Mouse (Mus musculus): ENCODE data around the gene Me3.

Gene Me3

DNA sequence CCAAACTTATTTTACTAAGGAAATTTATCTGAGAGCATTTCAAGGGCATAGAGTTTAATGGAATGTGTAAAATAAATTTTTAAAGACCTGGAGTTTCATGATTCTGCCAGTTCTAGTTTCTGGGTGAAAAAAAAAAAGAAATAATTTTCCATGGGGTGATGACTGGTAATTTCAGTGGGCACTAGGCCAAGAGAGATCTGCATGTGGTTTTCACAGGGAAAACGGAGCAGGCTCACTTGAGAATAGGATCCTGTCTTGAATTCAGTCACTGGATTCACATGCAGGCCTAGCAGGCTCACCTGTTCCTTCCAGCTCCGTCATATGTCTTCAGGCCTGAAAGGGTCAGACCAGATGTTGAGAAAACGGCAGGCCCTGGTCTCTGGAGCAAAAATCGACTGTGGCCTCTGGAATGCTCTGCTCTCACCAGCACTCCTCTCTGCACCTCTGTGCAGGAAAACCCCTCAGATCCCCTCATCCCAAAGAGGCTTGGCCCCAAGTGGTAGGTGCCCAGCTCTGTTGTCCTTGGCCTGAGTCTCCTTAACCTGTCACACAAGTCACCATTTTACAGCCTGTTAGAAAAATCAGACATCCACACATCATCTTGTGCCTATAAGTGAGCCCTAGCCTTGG, 196.4 kb downstream of the Me3 start:
- in situ Hi-C loops (cut with MseI, MboI) = no loop called here

DNA sequence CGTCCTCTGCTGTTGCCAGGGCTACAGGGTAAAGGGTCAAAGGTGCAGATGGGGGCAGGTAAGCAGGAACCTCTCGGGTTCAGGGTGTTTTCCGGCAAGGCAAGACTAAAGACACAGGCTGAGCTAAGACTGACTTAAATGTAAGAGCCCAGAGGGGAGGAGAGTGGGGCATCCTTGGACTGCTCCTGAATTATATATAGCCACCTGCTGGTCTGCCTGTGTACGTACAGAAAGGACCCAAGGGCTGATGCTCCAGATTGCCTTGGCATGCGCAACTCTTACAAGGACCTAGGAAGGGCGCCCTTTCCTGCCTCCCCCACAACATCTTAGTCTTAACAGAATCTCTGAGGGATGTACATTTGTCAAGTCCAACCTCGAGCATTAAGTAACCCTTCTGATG, 197.0 kb downstream of the Me3 start:
- in situ Hi-C loops (cut with MseI, MboI) = no loop called here

DNA sequence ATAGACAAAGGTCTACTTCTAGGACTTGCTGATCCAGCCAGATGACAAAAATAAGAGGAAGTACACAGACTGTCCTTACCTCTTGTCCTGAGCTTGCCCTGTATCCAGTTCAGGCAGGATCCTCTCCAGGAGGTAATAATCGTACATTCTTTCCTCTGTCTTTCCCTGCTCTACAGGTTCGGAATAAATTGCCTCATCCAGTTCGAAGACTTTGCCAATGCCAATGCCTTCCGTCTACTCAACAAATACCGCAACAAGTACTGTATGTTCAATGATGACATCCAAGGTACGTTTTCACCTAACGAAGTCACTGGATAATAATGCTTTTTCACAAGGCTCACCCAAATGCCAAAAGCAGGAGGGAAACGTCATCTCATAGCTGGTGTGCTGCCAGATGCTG, 201.3 kb downstream of the Me3 start:
- in situ Hi-C loops (cut with MseI, MboI) = no loop called here

DNA sequence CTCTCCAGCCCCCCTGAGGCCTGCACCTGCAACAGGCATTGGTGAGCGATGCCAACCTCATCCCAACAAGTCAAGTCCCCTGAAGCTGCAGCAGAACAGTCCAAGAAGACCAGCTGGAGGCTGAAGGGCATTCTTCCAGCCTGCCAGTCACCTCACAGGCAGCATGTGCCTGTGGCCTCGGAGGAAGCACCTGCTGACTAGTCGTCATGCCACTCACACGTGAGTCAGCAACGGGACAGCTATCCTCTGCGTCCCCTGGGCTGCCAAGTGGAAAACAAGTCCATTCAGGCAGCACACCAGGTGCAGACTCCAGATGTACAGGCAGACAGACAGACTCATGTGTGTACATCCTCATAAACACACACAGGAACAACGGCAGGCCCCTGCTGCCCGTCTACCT, 203.4 kb downstream of the Me3 start:
- in situ Hi-C loops (cut with MseI, MboI) = no loop called here

DNA sequence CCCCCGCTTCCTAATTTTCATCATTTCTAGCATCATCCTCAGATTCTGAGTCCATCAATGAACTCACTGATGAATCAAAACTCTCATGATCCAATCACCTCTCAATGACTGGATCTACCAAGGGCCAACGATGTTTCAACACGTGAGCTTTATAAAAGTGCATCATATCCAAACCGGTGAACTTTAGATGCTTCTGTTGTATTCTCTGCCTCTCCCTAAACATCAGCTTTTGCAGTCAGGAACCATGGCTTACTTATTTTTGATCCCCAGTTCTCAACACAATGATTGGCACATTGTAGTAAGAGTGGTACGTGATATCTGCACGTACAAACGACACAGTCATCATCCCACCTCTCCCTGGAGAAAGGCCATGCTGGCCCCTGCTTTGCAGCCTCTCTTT, 204.5 kb downstream of the Me3 start:
- in situ Hi-C loops (cut with MseI, MboI) = no loop called here

DNA sequence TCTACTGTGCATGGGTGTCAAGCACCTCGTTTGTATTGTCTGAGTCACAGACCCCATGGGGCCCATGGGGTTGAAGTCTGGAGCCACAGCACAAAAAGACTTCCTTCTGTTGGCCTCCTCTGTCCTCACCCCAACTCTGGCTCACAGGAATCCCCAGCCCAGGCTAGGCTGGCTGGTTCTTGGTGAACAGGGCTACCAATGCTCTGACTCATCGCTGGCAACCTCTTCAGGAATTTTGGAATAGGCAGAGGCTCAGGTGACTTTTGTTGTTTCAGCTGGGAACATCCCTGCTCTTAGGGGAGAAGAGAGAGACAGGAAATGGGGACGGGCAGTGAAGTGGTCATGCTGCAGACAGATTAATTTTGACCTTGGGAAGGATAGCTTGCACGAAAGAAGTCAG, 205.6 kb downstream of the Me3 start:
- in situ Hi-C loops (cut with MseI, MboI) = no loop called here

DNA sequence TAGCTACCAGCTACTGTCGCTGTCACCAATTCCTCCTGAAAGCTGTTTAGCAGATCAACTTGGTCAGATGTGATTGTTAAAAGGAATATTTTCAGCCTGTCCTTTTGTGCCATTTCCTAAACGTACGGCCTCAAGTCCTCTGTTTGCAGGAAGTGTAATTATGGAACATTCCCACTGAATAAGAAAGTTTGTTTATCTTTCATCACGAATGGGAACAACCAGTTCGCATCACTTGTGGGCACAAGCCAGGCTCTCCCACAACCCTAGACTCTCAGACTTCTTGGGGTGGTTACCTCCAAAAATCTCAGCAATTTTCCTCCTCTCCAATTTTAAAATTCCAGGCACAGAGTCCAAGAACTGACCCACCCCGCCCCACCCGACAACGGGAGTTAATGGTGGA, 207.5 kb downstream of the Me3 start:
- in situ Hi-C loops (cut with MseI, MboI) = loop anchor here (10.0 kb wide), 2 partner anchors 135 to 335 kb away; no protein-coding TSS in a partner anchor

DNA sequence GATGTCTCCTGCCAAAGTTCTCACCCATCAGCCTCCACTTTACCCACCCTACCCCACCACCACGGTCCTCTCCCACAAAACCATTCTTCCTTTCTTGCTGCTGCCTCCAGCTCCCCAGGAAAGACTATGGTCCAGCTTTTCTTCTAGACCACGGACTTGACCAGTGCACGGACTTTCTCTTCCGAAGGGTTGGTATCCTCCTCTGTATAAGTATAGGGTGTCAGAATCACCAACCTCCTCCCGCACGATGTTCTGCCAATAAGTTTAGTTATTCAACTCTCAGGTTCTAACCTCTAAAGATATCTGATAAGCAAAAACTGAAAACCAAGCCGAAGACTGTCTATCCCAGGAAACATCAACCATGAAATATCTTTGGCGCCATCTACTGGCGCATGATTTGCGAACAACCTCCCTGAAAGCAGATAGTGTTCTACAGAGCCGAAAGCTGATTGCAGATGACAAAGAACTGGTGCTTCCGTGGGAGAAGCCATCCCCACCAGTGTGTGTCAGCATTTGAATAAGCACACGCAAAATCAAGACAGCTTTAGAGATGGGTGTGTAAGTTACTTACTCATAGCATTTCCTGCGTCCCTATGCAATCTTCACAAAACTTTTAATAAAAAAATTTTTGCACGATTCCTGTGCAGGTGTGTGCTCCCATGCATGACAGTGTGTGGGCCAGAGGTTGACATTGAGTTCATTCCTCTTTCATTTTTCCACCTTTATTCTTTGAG, 209.6 kb downstream of the Me3 start:
- in situ Hi-C loops (cut with MseI, MboI) = loop anchor here (10.0 kb wide), 2 partner anchors 137 to 337 kb away; no protein-coding TSS in a partner anchor

DNA sequence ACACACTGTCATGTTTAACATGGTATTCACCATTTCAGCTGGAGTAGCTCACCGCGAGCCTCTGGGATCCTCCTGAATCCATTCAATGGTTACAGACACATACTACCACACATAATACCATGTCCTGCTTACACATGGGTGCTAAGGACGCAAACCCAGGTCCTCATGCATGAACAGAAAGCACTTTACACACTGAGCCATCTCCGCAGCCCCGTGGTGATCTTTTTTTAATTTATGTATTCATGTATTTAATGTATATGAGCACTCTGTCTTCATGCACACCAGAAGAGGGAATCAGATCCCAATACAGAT, 210.2 kb downstream of the Me3 start:
- in situ Hi-C loops (cut with MseI, MboI) = loop anchor here (10.0 kb wide), 2 partner anchors 138 to 338 kb away; no protein-coding TSS in a partner anchor

DNA sequence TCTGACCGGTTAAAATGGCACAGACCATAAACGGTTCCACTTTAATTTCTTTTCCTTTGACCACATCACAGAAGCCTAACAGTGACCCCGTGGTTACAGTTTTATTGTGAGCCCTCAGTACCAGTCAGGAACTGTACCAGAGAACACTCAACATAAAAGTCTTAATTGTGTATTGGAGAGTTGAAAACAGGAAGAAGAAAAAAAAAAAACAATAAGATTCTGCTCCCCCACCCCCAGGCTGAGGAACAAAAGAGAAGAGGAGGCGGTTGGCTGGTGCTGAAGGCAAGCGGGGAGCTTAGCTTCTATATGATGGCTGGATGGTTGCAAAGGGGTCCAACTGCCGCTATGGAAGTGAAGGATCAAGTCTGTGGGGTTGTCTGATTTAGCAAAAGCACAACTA, 210.9 kb downstream of the Me3 start:
- in situ Hi-C loops (cut with MseI, MboI) = loop anchor here (10.0 kb wide), 2 partner anchors 138 to 338 kb away; no protein-coding TSS in a partner anchor

DNA sequence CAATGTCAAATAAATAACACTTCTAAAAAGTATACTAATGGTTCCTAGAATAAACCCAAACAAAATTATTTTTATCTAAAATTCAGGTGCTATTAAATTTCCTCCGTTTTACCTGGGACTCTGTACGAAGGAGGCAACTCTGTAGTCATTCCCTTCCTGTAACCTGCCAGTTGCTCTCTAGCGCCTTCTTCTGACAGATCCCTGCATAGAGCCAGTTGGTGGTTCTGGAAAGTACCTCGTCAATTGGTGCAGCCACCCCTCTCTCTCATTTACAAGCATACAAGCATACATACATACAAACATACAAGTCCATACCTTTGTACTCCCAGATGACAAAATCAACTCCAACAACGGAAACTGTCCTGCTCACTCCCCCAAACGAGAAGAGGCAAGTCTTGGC, 211.3 kb downstream of the Me3 start:
- in situ Hi-C loops (cut with MseI, MboI) = loop anchor here (10.0 kb wide), 2 partner anchors 139 to 339 kb away; no protein-coding TSS in a partner anchor

DNA sequence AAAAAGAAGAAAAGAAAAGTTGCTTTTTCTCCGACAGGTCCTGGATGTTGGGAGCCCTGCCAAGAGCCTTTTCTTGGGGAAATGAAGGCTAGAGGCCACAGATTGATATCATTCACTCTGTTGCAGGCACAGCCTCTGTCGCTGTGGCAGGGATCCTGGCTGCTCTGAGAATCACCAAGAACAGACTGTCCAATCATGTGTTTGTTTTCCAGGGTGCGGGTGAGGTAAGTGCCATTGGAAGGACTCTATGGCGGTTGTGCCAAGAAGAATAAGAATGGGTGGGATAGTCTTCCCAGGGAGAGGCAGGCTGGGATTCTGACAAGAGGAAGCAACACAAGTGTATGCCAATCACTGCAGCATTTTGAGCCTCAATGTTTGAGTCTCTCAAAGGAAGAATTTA, 213.5 kb downstream of the Me3 start:
- in situ Hi-C loops (cut with MseI, MboI) = loop anchor here (10.0 kb wide), 2 partner anchors 141 to 341 kb away; no protein-coding TSS in a partner anchor

DNA sequence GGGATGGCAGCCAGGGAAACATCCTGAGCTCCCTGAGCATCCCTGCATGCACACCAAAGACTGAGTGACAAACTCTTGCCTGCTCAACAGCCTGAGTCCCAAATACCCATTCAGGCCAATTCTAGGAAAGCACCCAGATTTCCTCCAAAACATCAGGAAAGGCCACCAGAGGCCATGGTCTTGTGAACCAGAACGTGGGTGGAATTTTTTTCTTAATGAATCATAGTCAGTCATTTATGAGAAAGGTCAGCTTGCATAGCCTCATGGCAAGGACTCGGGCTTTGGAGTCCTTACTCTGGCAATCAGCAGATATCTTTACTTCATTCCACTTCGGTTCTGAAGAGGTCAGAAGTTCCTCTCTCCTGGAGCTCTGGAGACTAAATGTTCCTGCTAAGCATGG, 218.3 kb downstream of the Me3 start:
- in situ Hi-C loops (cut with MseI, MboI) = no loop called here

DNA sequence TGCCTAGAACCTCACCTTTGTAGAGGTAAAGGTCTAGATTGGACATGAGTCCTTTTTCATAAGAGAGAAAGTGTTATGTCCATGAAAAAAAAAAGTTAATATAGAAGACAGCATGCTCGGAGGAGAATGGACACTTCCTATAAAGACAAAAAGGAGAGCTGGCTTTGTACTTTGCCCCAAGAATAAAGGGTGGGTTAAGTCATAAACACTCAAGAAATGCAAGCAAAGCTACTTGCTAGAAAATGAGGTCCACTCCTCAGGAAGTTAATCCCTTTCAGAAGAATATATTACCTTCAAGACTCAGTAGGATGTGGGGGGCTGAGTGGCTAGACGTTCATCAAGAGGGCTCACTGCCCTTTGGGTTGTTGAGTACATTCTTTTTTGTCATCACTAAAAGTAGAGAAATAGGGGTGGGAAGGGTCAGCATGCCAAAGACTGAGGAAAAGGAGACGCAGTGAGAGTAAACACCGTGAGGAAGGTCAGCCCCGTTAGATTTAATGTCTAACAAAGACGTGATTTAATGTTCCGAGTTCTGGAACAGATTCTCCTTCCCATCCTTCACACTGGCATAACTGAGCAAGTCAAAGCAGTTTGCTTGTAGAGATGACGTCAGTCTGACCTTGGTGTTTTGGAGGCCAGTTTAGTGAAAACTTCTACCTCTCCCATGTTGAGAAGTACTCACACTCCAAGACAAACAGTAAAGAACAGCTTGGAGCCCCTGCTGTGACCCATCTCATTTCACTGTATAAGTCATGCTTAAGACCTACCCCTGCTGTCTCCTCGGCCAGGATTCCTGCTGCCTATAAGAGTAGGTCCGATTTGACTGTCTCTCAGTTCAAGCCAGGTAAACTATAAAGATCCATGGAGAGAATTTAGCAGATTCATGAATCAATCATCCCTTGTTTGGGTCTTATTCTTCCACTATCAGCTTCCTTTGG, 220.2 kb downstream of the Me3 start:
- in situ Hi-C loops (cut with MseI, MboI) = no loop called here

DNA sequence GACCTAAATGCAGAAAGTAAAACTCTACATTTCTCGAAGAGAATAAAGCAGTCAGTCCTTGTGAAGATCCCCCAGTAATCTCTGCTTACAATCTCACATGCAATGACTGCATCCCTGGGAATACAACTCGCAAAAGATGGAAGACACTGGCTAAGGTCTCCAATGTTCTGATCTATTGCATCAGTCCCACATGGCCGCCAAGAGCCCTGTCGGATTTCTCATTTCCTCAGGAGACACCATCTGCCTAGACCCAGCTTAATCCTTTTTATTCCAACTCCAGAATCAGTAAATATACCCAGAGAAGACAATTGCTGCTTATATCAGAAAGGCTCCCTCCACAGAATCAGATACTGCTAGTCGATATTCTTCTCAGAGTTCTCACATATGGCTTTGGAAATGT, 220.9 kb downstream of the Me3 start:
- in situ Hi-C loops (cut with MseI, MboI) = no loop called here

DNA sequence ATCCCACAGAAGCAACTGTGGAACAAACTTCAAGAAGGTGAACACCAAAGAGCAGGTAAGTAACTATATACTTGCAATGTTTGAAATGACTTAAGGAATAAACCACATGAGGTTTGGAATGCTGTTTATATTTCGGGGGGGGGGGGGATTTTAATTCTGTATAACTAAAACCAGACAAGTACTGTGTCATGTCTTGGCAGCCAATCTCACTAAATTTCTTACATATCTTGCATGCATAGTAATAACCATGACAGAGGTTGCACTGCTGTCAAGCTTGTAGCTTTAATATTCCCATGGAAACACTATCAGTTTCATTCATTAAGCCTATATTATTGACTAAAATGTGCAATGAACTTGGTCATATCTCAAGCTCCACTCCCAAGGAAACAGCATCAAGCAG, 223.0 kb downstream of the Me3 start:
- in situ Hi-C loops (cut with MseI, MboI) = no loop called here

DNA sequence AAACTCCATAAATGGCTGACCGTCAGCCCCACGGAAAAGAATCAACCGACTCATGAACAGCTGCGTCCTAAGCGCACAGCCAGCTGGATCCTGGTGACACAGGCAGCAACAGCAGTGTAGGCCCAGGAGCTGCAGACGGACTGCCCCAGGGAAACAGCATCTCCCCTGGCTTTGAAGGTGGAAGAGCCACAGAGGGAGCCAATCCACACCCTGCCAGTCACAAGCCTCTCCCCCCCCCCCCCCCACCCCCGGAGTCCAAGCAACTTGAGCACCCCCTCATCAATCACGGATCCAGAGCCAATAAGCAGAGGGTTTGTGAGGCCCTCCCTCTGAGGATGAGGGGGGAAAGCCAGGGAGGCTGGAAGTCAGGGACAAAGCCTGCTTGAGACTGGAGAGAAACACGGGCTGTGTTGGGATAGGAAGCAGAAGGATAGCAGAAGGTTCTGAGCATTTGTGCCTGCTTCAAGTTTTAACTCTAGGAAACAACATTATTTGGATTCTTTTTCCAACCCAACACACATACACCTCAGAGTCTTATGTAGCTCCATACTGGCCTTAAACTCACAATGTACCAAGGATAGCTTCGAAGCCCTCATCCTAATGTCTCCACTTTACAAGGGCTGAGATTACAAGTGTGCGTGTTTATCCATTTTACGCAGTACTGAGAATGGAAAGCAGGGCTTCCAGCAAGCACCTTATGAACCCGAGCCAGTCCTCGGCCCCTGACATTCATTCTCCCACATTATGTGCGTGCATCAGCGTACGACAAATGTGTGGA, 224.4 kb downstream of the Me3 start:
- in situ Hi-C loops (cut with MseI, MboI) = no loop called here

DNA sequence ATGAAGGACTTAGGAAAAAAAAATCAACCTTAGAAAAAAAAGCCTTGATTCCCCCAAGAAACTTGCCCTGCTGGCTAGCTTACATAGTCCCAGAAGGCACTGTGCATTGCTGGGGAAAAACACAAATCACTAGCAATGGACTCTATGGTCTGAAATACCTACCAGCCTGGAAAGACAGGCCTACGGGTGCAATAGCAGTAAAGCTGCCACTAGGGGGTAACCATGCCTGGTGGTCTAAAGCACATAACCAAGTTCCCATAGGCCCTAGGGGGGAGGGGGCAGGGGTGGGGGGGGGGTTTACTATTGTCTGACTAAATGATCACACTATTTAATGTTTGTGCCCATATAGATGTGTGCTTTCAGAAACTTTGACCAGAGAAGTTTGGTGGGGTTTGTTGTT, 232.6 kb downstream of the Me3 start:
- in situ Hi-C loops (cut with MseI, MboI) = no loop called here

DNA sequence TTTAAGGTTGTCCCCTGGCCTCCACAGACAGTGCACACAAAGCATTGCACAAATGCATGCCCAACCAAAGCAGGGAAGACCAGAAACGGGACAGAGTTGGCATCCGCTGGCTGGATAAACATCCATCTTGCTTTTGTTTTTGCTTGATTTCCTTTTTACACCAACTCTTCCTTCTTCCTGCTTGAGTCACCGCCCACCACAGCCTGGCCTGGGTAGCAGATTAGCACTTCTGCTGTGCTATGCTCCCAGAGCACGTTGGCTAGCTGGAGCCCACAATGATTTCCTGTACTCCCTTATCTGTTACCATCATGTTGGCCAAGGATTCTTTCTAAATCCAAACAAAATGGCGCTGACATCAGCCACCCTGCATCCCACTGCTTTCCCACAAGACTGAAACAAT, 235.0 kb downstream of the Me3 start:
- in situ Hi-C loops (cut with MseI, MboI) = no loop called here

DNA sequence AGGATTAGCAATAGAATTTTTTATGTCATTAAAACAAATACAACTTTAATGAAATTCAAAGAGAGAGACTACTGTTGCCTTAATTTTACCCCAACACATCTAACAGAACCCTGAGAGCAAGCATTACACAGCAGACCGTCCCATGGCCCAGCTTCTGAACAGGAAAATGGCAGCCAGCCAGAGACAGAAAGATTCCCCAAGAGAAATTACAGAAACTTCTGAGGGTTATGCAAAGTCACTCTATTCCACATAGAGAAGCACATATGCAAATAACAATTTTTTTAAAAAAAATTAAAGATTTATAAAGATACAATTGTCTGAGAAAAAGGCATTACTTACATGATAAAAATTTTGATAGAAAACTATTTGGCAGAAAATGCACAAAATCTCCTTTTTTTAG, 247.5 kb downstream of the Me3 start:
- in situ Hi-C loops (cut with MseI, MboI) = no loop called here

DNA sequence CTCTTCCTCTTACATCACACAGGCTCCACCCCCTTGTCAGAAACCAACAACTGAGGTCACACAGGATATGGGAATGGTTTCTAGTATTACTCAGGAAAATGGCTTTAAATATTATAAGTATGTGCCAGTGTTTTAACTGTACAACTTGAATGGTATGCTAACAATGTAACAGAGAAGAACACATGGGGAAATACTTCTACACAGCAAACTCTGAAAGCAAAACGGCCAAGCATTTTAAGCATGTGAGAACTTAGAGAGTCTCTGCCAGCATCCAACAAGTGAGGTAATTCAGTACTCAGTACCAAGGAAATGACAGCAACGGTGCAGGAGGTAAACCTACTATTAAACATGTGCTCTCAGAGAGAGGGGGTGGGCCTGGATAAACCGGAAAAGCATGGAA, 252.4 kb downstream of the Me3 start:
- in situ Hi-C loops (cut with MseI, MboI) = no loop called here

DNA sequence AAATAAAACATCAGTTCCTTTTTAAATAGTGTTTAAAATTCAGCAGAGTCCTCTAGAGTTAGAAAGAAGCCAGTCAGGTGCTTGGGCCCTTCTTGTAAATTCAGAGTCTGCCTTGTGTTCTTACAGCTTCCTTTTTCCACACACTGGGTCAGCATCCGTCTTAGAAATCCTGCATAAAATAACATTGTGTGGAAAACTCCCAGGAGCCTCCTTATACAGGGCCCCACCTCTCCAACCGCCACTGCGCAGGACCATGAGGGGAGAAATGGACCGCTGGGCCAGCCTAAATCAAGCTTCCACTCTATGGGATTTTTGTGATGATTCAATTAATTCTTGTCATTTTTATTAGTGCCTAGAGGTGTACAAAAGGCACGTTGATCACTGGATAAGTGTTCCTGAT, 259.2 kb downstream of the Me3 start:
- in situ Hi-C loops (cut with MseI, MboI) = no loop called here

Measured in mouse trophoblast stem cell (cell line).